Mouse (Mus musculus) heart, postnatal 0 days (tissue): Measurements from ENCODE around the gene Npm3.

Experiments used
- CTCF ChIP-seq: IDR thresholded peaks from 2 replicates; pipeline ENCODE4 v1.5.1; 2016; ENCODE audit warnings: antibody characterized with exemption, control low read depth, low read depth
- EP300 ChIP-seq: IDR thresholded peaks from 2 replicates; pipeline ENCODE4 v1.6.1; 2016; ENCODE audit warnings: antibody characterized with exemption, low read depth

DNA sequence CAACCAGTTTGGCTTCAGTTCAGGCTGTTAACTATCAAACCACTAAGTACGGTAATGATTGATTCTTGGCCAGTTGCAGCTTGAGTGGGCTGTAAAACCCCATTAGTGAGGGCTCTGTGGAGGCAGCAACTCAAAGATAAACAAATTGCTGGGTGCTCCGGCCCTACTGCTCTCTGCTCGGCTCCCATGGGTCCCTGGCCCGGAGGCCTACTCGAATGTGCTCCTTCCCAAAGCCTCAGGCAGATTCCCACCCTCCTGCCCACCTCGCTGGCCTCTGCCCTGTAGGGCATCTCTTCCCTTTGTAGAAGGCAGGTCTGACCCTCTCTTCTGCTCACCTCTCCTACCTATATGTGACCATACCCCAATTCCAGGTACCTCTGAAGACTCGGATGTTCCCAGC lies 14.6 kb downstream of the Npm3 start:
- TF ChIP-seq CTCF (no peak), EP300 (no peak)
